Mouse (Mus musculus) embryo, embryonic 9.5 days (tissue): ENCODE measurements around the gene Vamp3.
"Not testable (repeated sequence)": the region's sequence is repeated elsewhere in the genome, so short reads cannot be mapped to it uniquely, and the experiment has no call there.

ENCODE experiments used
- DNase-seq: peaks from one replicate; pipeline ENCODE4 v3.0.0-alpha.2; 2017; ENCODE audit errors: extremely low spot score

Gene Vamp3

DNA sequence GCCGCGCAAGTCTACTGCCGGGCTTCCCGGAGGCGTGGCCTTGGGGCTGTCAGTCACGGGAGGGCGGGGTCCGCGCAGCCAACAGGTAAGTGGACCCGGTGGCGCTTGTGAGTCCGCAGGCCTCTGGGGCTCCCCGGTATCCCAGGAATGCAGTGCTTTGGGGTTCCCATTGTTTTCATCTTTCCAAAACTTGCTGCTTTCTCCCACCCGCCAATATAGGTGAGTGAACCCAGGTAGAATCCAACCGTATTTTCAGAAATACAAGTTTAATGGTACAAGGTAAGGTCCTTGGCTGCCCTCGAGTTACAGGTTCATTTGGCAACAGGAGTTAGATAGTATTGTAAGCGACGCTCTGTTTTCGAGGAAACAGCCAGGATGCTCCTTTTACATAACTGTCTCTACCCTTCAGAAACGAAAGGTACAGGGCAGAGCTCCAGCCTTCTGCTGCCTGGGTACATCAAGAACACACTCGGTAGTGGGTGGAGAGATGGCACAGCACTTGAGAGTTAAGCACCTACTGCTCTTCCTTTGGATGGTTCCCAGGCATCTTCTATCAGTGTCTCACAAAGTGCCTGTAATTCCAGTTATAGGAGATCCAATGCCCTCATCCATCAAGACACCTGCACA lies 12.7 kb downstream of the Vamp3 start:
- no peak for DNase-seq

DNA sequence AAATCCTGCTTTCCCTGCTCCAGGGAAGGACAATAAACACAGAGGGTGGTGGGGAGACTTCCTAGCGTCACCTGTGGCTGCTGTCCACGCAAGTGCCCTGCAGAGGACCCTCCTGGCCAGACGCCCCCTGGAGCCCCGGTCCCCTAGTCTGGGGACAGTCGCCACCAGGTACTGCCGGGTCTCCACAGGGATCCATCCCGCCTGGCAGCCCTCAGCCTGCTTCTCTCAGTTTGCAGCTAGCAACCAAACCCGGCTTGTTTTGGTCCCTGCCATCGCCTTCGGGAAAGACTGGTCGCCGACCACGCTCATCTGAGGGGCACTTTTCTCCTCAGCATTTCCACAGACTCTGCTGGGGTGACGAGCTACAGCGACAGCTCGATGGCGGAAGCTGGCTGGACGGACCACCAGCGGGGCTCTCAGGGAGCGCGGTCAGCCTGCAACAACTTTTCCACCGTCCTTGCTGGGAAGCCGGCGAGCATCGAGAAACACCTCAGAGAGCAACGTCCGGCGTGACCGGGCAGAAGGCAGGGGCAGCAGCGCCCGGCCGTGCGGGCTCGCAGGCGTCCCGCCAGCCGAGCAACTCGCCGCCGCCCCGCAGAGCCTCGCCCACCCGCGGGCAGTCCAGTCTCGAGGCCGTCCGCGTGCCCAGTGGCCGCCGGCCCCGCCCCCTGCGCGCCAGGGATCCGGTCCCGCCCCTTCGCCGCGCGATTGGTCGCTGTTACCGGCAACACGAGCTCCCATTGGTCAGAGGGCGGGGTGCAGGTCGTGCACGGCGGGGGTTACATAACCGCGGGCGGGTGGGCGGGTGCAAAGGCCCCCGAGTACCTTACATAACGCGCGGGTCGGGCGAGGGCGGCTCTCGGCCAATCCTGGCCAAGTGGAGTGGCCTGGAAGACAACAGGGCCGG lies 13.5 kb downstream of the Vamp3 start, which contains the start of gene Per3:
Gene Per3, minus strand, starts transcription at position 629 of the 907 bp plus-strand sequence.
- DNase-seq = peak; percentile 97

DNA sequence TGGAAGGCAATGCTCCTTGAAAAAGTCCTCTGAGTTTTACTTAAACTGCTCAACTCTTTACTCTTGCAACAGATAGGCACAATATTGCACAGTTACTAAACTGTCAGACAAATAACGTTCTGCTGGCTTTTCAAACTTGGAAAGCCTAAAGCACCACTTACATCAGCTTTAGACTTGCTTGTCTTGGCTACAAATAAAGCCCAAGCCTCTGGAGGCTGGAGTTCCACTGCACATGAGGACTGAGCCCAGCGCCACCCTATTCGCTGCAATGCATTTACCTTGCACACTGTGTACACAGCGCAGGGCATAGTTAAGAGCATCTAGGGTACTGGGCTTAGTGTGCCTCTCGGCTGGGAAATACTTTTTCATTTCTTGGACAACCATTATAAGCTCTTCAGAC lies 14.5 kb downstream of the Vamp3 start:
- no peak for DNase-seq

DNA sequence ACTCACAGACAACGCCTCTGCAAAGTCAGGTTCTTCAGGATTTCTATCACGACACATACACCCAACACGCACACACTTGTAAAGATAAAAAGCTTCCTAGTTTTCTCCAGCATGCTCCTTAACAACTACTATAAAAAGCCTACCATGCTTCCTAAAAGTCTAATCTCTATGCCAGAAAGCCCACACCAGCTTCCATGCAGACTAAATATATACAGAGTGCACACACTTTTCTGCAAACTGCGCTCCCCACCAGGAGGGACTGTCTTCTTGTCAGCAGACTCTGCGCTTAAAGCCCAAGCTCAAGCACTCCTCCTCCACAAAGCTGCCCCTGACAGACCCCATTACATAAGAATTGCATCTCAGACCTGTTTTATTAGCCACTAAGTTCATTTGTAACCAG lies 16.3 kb downstream of the Vamp3 start:
- no peak for DNase-seq

DNA sequence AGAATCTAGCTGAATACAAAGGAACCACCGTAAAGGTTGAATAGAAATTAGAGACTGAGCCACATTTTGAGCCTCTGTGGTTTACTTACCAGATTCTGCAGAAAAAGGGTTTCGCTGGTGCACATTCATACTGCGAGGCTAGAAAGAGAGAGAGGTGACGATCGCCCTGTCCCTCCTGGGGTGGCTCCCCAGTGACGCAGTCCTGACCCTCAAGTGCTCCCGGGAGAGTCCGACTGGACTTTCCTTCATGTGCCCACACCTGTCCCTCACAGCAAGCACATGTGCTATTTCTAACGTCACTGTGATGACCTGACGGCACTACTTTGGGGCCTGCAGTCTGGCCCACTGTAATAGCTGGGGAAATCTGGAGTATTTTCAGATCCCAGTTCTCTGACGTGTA lies 20.0 kb downstream of the Vamp3 start:
- no peak for DNase-seq

DNA sequence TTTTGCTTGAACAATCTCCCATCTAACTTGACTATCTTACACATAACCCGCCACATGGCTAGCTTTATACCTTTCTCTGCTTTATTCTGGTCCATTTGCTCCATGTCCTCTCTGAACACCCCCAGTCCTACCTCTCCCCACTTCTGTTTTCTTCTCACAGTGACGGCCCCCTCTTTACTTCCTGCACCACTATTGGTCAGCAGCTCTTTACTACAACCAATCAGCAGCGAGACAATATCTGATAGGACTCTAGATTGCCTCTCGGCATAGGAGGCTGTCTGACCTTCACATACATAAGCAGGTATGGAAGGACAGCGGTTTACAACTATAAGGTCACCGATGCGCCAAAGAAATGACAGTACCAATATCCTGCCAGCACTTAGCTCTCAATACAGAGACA lies 21.2 kb downstream of the Vamp3 start:
- DNase-seq = no peak

DNA sequence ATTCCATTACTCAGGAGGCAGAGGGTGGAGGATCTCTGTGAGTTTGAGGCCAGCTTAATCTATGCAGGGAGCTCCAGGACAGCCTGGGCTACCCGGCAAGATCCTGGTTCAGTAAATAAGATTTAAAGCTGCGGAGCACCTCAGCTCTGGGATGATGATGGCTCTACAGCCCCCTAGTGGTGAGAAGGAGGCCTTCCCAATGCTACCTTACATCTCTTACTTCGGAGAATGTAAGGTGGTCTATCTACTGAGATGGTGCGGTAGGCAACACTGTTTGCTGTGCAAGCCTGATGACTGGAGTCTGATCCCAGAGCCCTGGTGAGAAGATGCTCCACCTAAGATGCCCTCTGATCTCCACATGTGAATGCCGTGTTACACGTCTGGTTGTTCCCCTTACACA lies 30.8 kb downstream of the Vamp3 start:
- peak; percentile 22 for DNase-seq

DNA sequence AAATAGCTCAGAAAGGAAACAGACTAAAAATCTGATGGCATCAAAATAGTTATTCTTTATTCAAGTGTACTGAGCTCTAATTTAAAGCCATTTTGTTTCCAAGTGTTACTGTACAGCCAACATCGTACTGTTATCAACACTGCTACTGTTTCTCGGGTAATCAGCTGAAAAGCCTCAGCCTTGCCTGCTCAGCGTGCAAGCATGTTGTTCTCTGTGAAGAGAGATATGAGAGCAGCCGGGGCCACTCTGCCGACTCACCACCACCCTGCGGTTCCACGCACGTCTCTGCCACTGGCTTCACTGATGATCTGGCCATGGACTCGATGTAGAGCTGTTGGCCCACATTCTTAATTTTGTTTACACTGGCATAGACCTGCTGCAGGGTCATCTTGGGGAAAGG lies 33.6 kb downstream of the Vamp3 start:
- DNase-seq = no peak

DNA sequence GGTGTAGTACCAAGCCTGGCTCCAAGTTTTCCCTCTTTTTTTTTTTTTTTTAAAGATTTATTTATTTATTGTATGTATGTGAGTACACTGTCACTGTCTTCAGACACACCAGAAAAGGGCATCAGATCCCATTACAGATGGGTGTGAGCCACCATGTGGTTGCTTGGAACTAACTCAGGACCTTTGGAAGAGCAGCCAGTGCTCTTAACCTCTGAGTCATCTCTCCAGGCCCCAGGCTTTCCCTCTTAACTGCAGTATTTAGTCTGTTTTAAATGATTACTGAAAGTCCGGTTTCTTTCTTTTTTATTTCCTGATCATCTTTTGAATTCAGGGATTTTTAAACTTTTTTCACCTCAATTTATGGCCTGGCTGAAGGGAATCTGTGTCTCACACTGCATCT lies 40.4 kb downstream of the Vamp3 start:
- not testable (repeated sequence) for DNase-seq

DNA sequence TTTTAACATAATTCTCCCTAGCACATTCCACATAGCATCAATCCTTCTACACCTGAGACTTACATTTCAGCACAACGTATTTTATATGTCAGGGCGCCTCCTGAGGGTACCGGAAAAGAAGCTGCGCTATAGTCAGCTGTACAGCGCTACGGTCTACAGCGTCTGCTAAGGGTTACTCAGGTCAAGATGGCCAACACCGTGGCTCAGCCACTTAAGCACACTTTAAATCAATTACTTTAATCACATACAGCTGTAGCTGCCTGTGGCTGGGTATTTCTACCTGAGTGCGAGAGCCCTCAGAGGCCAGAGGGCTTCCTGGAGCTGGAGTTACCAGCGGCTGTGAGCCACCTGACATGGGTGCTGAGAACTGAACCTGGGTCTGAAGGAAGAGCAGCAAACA lies 41.8 kb downstream of the Vamp3 start:
- no peak for DNase-seq

DNA sequence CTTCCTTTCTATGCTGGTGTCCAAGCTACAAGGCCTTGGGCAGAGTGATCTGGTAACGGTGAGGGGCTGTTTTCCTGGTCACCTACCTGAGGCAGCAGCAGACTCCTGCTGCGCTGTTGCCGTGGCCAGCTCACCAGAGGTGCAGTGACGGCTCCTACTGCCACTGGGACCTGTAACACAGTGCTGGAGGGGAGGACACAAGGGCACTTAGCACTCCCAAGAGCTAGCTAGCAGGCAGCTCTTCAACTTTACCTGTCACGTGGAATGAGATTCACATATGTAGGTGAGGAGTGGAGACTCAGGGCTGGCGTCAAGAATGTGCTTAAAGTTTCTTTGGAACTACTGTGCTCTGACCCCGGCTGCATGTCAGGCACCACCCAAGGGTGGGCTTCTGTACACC lies 47.4 kb downstream of the Vamp3 start:
- DNase-seq = no peak

DNA sequence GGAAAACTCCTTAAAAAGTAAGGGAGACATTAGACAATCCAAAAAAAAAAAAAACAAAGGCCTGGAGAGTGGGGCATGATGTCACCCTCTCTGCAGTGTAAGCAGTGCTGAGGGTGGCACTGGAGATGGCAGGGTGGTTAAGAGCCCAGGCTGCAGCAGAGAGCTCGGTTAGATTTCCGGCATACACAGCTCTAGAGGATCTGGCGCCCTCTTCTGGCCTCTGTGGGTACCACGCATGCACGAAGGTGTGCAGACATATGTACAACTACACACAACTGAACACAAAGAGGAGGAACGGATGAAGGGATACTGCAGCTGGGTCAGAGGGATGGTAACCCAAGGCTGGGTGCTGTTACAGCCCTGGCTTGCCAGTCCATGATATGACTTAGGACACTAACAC lies 50.8 kb downstream of the Vamp3 start:
- peak; percentile 31 for DNase-seq

DNA sequence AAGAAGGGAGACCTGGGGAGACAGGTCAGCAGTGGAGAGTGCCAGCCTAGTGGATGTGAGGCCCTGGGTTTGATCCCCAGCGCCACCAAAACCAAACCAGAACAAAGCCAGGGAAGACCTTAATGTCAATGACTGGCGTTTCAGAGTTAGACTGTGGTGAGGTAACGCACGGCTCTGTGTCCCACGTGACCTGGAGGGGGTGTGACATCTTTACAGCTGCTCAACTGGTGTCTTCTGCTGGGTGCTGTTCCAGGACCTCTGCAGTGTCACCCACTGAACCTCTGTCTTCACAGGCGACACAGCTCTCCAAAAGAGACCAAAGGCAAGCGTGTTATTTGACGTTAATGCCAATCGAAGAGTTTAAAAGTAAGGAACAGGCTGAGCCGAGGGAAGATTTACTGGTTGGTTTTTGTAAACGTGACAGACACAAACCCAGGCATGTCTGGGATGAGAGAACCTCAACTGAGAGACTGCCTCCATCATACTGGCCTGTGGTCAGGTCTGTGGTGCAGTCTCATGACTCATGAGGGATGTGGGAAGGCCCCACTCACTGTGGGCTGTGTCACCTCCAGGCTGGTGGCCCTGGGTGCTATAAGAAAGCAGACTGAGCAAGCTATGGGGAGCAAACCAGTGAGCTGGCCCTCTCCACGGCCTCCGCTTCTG lies 52.0 kb downstream of the Vamp3 start:
- DNase-seq = no peak

DNA sequence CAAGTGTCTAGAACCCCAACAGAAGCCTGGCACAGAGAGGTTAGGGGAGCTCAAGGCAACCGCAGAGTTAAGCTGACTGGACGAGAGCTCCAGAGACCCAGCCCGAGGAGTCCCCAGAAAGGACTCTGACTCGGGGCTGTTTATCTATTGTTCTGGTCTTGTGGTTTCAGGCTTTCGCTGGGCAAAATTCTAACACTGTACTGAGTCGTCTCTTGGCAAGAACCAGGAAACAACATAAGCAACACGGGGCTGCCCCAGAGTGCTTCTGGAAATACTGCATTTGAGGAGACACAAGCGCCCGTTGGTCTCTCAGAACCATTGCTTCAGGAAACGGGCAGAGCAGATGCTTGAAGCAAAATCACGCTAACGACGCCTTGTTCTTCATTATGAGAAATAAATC lies 56.4 kb downstream of the Vamp3 start:
- no peak for DNase-seq

DNA sequence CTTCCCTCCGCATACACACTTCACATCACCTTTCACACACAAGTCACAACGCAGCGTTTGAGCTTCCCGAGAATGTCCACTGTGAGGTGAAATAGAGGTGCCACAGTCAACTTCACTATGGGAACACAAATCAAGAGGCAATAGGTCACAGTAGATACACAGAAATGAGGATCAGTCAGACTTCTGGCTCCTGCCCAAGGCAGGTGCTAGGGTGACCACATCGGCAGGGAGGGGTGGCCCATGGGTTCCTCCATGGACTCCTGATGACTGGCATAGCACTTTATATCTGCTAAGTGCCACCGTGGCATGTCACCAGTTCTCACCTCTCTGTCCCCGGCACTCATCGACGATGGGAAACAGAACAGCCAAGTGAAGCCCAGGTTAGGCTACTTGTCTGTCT lies 59.1 kb downstream of the Vamp3 start:
- DNase-seq = no peak
